Mouse (Mus musculus): Measurements from ENCODE around the gene Metrnl. TPM values are rescaled to one million over a fixed set of nuclear protein-coding genes. Genes with fewer than 3 reads are reported as not detected.
"Not testable (repeated sequence)": the region's sequence is repeated elsewhere in the genome, so short reads cannot be mapped to it uniquely, and the experiment has no call there.

Metrnl gene
- 1 to 10 TPM; 4.2 to 9.1 TPM for total RNA-seq (2021)
- long read RNA-seq, experiment 1, partial matches to known transcripts = 0 of 5 reads
- long read RNA-seq, experiment 1, other reads (novel, unspliced or antisense) = 1 of 5 reads
- long read RNA-seq, experiment 2, partial matches to known transcripts = 0 of 5 reads
- long read RNA-seq, experiment 2, other reads (novel, unspliced or antisense) = 1 of 5 reads

- DNase-seq (ENCODE audit: low spot score) = no peak
Observed at GRCm38 (mm10) chr11:121701244-121701643, at the start of gene Metrnl. Metrnl (plus strand) TSS chr11:121701544.

- DNase-seq (ENCODE audit: low spot score) = no peak
Observed at GRCm38 (mm10) chr11:121651556-121651955, 49.8 kb upstream of the Metrnl start.

GRCm38 (mm10) chr11:121651983-121652382 is 49.4 kb upstream of the Metrnl start:
- peak; percentile 64 for DNase-seq (ENCODE audit: low spot score)

GRCm38 (mm10) chr11:121652547-121653305 is 48.6 kb upstream of the Metrnl start:
- peak; percentile 70 for DNase-seq (ENCODE audit: low spot score)

GRCm38 (mm10) chr11:121653631-121654030 is 47.7 kb upstream of the Metrnl start:
- DNase-seq (ENCODE audit: low spot score) = no peak

- peak; percentile 34 for DNase-seq (ENCODE audit: low spot score)
Observed at GRCm38 (mm10) chr11:121654406-121654945, 46.9 kb upstream of the Metrnl start.

- no peak for DNase-seq (ENCODE audit: low spot score)
Observed at GRCm38 (mm10) chr11:121655166-121655806, 46.1 kb upstream of the Metrnl start.

GRCm38 (mm10) chr11:121655807-121656511 is 45.4 kb upstream of the Metrnl start:
- no peak for DNase-seq (ENCODE audit: low spot score)

- DNase-seq (ENCODE audit: low spot score) = no peak
Observed at GRCm38 (mm10) chr11:121658151-121658550, 43.2 kb upstream of the Metrnl start.

- not testable (repeated sequence) for DNase-seq (ENCODE audit: low spot score)
Observed at GRCm38 (mm10) chr11:121660604-121661003, 40.7 kb upstream of the Metrnl start.

GRCm38 (mm10) chr11:121661116-121661515 is 40.2 kb upstream of the Metrnl start:
- no peak for DNase-seq (ENCODE audit: low spot score)

GRCm38 (mm10) chr11:121667541-121667940 is 33.8 kb upstream of the Metrnl start:
- no peak for DNase-seq (ENCODE audit: low spot score)

GRCm38 (mm10) chr11:121668776-121669175 is 32.6 kb upstream of the Metrnl start:
- DNase-seq (ENCODE audit: low spot score) = no peak

GRCm38 (mm10) chr11:121670926-121671325 is 30.4 kb upstream of the Metrnl start:
- DNase-seq (ENCODE audit: low spot score) = no peak

- DNase-seq (ENCODE audit: low spot score) = no peak
Observed at GRCm38 (mm10) chr11:121672312-121672989, 28.9 kb upstream of the Metrnl start.

- peak; percentile 100 for DNase-seq (ENCODE audit: low spot score)
Observed at GRCm38 (mm10) chr11:121672990-121673572, 28.3 kb upstream of the Metrnl start, which contains the start of gene B3gntl1. B3gntl1 (minus strand) TSS chr11:121673153.

- no peak for DNase-seq (ENCODE audit: low spot score)
Observed at GRCm38 (mm10) chr11:121673629-121674028, 27.7 kb upstream of the Metrnl start.

- DNase-seq (ENCODE audit: low spot score) = no peak
Observed at GRCm38 (mm10) chr11:121676836-121677235, 24.5 kb upstream of the Metrnl start.

- DNase-seq (ENCODE audit: low spot score) = no peak
Observed at GRCm38 (mm10) chr11:121679581-121679980, 21.8 kb upstream of the Metrnl start.

- DNase-seq (ENCODE audit: low spot score) = no peak
Observed at GRCm38 (mm10) chr11:121680750-121681149, 20.6 kb upstream of the Metrnl start.

GRCm38 (mm10) chr11:121683243-121683642 is 18.1 kb upstream of the Metrnl start:
- DNase-seq (ENCODE audit: low spot score) = no peak
